Mouse (Mus musculus) MEL (cell line): ENCODE results near the gene Ski. TPM values are rescaled to one million over a fixed set of nuclear protein-coding genes. Genes with fewer than 3 reads are reported as not detected.

Source experiments
- DNase-seq: peaks from one replicate; pipeline ENCODE4 v3.0.0; 2011; ENCODE audit warnings: low read depth, low spot score
- H3K27ac ChIP-seq: 2 replicates; pipeline ENCODE4 v1.5.1; 2012; ENCODE audit warnings: low read depth, mild to moderate bottlenecking, control low read depth, low read length, moderate library complexity; ENCODE audit not compliant: control insufficient read depth
- H3K27me3 ChIP-seq, 2 experiments: fragments of 150-350 bp in 1 of 2; sonication (generic) in 1 of 2; 2 replicates each; pipeline ENCODE4 v1.6.1; 2012; ENCODE audit warnings: low read length in 2 of 2, mild to moderate bottlenecking in 2 of 2, improper control_type of control experiment in 1 of 2, moderate library complexity in 1 of 2; ENCODE audit not compliant: insufficient read depth in 2 of 2, control insufficient read depth in 1 of 2
- H3K36me3 ChIP-seq, 2 experiments: 2 replicates each; pipeline ENCODE4 v1.6.1; 2012 to 2014; ENCODE audit warnings: low read length in 2 of 2, improper control_type of control experiment in 1 of 2, inconsistent platforms in 1 of 2, mild to moderate bottlenecking in 1 of 2; ENCODE audit not compliant: insufficient read depth in 2 of 2, control insufficient read depth in 1 of 2
- H3K4me1 ChIP-seq, 2 experiments: fragments of 150-350 bp in 1 of 2; sonication (generic) in 1 of 2; 2 replicates each; pipeline ENCODE4 v1.6.1; 2012; ENCODE audit warnings: low read length in 2 of 2, improper control_type of control experiment in 1 of 2, mild to moderate bottlenecking in 1 of 2; ENCODE audit not compliant: insufficient read depth in 2 of 2, control insufficient read depth in 1 of 2
- H3K4me3 ChIP-seq, 2 experiments: fragments of 150-350 bp in 1 of 2; sonication (generic) in 1 of 2; 2 replicates each; pipeline ENCODE4 v1.5.1; 2012; ENCODE audit warnings: low read depth in 2 of 2, low read length in 2 of 2, mild to moderate bottlenecking in 2 of 2, moderate library complexity in 2 of 2, control low read depth in 1 of 2, improper control_type of control experiment in 1 of 2; ENCODE audit not compliant: control insufficient read depth in 1 of 2, insufficient read depth in 1 of 2
- H3K79me2 ChIP-seq: 2 replicates; pipeline ENCODE4 v1.6.1; 2012; ENCODE audit warnings: mild to moderate bottlenecking, low read length, moderate library complexity; ENCODE audit not compliant: control insufficient read depth, poor library complexity, insufficient read depth
- H3K9ac ChIP-seq: 2 replicates; pipeline ENCODE4 v1.6.1; 2012; ENCODE audit warnings: low read depth, mild to moderate bottlenecking, control low read depth, low read length, moderate library complexity; ENCODE audit not compliant: control insufficient read depth, poor library complexity, severe bottlenecking
- H3K9me3 ChIP-seq: fragments of 150-350 bp; sonication (generic); replicated peaks from 2 replicates; pipeline ENCODE4 v1.6.1; 2012; ENCODE audit warnings: mild to moderate bottlenecking, low read length, improper control_type of control experiment, moderate library complexity; ENCODE audit not compliant: insufficient read depth
- CHD2 ChIP-seq: IDR thresholded peaks from 2 replicates; pipeline ENCODE4 v1.6.1; 2011; ENCODE audit warnings: low read length, improper control_type of control experiment
- ELF1 ChIP-seq: IDR thresholded peaks from 2 replicates; pipeline ENCODE4 v1.6.1; 2014; ENCODE audit warnings: low read depth, mild to moderate bottlenecking, inconsistent platforms, low read length, improper control_type of control experiment, moderate library complexity
- EP300 ChIP-seq, 2 experiments: IDR thresholded peaks; 2 replicates each; pipeline ENCODE4 v1.6.1; 2011; ENCODE audit warnings: improper control_type of control experiment in 2 of 2, low read length in 2 of 2, low read depth in 1 of 2, mild to moderate bottlenecking in 1 of 2
- GATA1 ChIP-seq: IDR thresholded peaks from 2 replicates; pipeline ENCODE4 v1.6.1; 2011; ENCODE audit warnings: low read depth, low read length, improper control_type of control experiment
- KAT2A ChIP-seq: conservative IDR thresholded peaks from 2 replicates; pipeline ENCODE4 v1.6.1; 2012; ENCODE audit warnings: low read depth, low read length, improper control_type of control experiment, inconsistent platforms
- MAFK ChIP-seq: IDR thresholded peaks from 2 replicates; pipeline ENCODE4 v1.6.1; 2011; ENCODE audit warnings: low read depth, mild to moderate bottlenecking, low read length, improper control_type of control experiment, borderline replicate concordance
- MEF2A ChIP-seq: IDR thresholded peaks from 2 replicates; pipeline ENCODE4 v1.6.1; 2014; ENCODE audit warnings: low read depth, mild to moderate bottlenecking, inconsistent platforms, low read length, improper control_type of control experiment; ENCODE audit not compliant: poor library complexity, insufficient replicate concordance, severe bottlenecking; ENCODE audit errors: extremely low read depth
- MXI1 ChIP-seq: IDR thresholded peaks from 2 replicates; pipeline ENCODE4 v1.6.1; 2011; ENCODE audit warnings: mild to moderate bottlenecking, low read depth, low read length, improper control_type of control experiment
- NELFE ChIP-seq: IDR thresholded peaks from 2 replicates; pipeline ENCODE4 v1.6.1; 2011; ENCODE audit warnings: low read depth, low read length, improper control_type of control experiment
- POLR2A ChIP-seq, 2 experiments: IDR thresholded peaks; 2 replicates each; pipeline ENCODE4 v1.6.1; 2011 to 2012; ENCODE audit warnings: low read length in 2 of 2, mild to moderate bottlenecking in 2 of 2, control low read depth in 1 of 2, improper control_type of control experiment in 1 of 2, low read depth in 1 of 2, moderate library complexity in 1 of 2; ENCODE audit not compliant: control insufficient read depth in 1 of 2, insufficient read depth in 1 of 2, poor library complexity in 1 of 2
- POLR2AphosphoS2 ChIP-seq: IDR thresholded peaks from 2 replicates; pipeline ENCODE4 v1.6.1; 2011; ENCODE audit warnings: low read length, improper control_type of control experiment
- RAD21 ChIP-seq: IDR thresholded peaks from 2 replicates; pipeline ENCODE4 v1.6.1; 2011; ENCODE audit warnings: mild to moderate bottlenecking, low read depth, low read length, improper control_type of control experiment
- SIN3A ChIP-seq: IDR thresholded peaks from 2 replicates; pipeline ENCODE4 v1.6.1; 2012; ENCODE audit warnings: low read length, improper control_type of control experiment, inconsistent platforms
- SMC3 ChIP-seq: IDR thresholded peaks from 2 replicates; pipeline ENCODE4 v1.6.1; 2011; ENCODE audit warnings: low read depth, low read length, improper control_type of control experiment
- TBP ChIP-seq: IDR thresholded peaks from 2 replicates; pipeline ENCODE4 v1.8.0; 2011; ENCODE audit warnings: low read depth, low read length, improper control_type of control experiment
- TCF12 ChIP-seq: IDR thresholded peaks from 2 replicates; pipeline ENCODE4 v1.6.1; 2014; ENCODE audit warnings: low read depth, mild to moderate bottlenecking, inconsistent platforms, low read length, improper control_type of control experiment, moderate library complexity
- UBTF ChIP-seq: IDR thresholded peaks from 2 replicates; pipeline ENCODE4 v1.6.1; 2012; ENCODE audit warnings: low read depth, mild to moderate bottlenecking, inconsistent platforms, low read length, improper control_type of control experiment, moderate library complexity, borderline replicate concordance; ENCODE audit not compliant: insufficient read depth
- USF1 ChIP-seq: IDR thresholded peaks from 2 replicates; pipeline ENCODE4 v1.6.1; 2014; ENCODE audit warnings: low read depth, mild to moderate bottlenecking, inconsistent platforms, low read length, improper control_type of control experiment, moderate library complexity
- USF2 ChIP-seq, 2 experiments: IDR thresholded peaks; 2 replicates each; pipeline ENCODE4 v1.6.1; 2011 to 2012; ENCODE audit warnings: improper control_type of control experiment in 2 of 2, low read length in 2 of 2, borderline replicate concordance in 1 of 2, inconsistent platforms in 1 of 2, low read depth in 1 of 2, mild to moderate bottlenecking in 1 of 2; ENCODE audit not compliant: insufficient read depth in 1 of 2
- ZMIZ1 ChIP-seq: IDR thresholded peaks from 2 replicates; pipeline ENCODE4 v1.6.1; 2012; ENCODE audit warnings: low read depth, mild to moderate bottlenecking, inconsistent platforms, low read length, improper control_type of control experiment, moderate library complexity
- ZNF384 ChIP-seq: IDR thresholded peaks from 2 replicates; pipeline ENCODE4 v1.6.1; 2012; ENCODE audit warnings: low read depth, mild to moderate bottlenecking, inconsistent platforms, low read length, improper control_type of control experiment
- polyA plus RNA-seq, 2 experiments: library from polyadenylated mRNA; stranded (reverse) in 1 of 2; unstranded in 1 of 2; fragments of >175 nt in 1 of 2; fragments of >200 nt in 1 of 2; gene quantifications; 2 replicates each; pipeline versions ENCODE4 v1.2.1 to v1.2.4; 2012; ENCODE audit warnings: low replicate concordance in 2 of 2, low read depth in 1 of 2; ENCODE audit not compliant: insufficient read length in 2 of 2, insufficient read depth in 1 of 2, missing spikeins in 1 of 2
- total RNA-seq: library from RNA; depleted of rRNA; stranded (reverse); fragments of 300-350 nt; gene quantifications from 2 replicates; pipeline ENCODE4 v1.2.3, GENCODE M21; 2012

Gene Ski
- total and polyA plus RNA-seq, 3 experiments, result 6.9 to 16.1 TPM; not detected in 1

- no peaks in the 10 kb centered on the region for H3K36me3 ChIP-seq
- TF ChIP-seq TCF12, result no peak
- TF ChIP-seq POLR2A (IDR thresholded peaks at IDR 0.05; ENCODE audit: control insufficient read depth in 1 of 2, insufficient read depth in 1 of 2, low read depth in 1 of 2, low read length in 2 of 2, poor library complexity in 1 of 2), result no peak
- TF ChIP-seq KAT2A, result no peak
- TF ChIP-seq TBP, result no peak
- TF ChIP-seq SMC3, result no peak
- no peak for TF ChIP-seq USF2 (IDR thresholded peaks at IDR 0.05; ENCODE audit: borderline replicate concordance in 1 of 2, insufficient read depth in 1 of 2, low read depth in 1 of 2, low read length in 2 of 2)
- TF ChIP-seq ELF1, result no peak
- no peak for TF ChIP-seq ZMIZ1
- TF ChIP-seq ZNF384, result no peak
- no peak for TF ChIP-seq POLR2AphosphoS2
- no peak for TF ChIP-seq RAD21
- no peak overlapping the region for H3K4me3 ChIP-seq
- H3K27me3 ChIP-seq, result no peaks in the 10 kb centered on the region
- DNase-seq, result no peak
- H3K79me2 ChIP-seq, result peaks cover 31% of the 10 kb centered on the region; the same call in 1 of the 2 replicates
- no peaks in the 10 kb centered on the region for H3K9me3 ChIP-seq
- H3K27ac ChIP-seq, result no peak overlapping the region
- H3K4me1 ChIP-seq, result peaks cover 0 to 2% of the 10 kb centered on the region in 2 experiments; a peak in 1 of 4 replicates
- no peak overlapping the region for H3K9ac ChIP-seq
Observed at GRCm38 (mm10) chr4:155214188-155214587, 8.2 kb downstream of the Ski start.

DNA sequence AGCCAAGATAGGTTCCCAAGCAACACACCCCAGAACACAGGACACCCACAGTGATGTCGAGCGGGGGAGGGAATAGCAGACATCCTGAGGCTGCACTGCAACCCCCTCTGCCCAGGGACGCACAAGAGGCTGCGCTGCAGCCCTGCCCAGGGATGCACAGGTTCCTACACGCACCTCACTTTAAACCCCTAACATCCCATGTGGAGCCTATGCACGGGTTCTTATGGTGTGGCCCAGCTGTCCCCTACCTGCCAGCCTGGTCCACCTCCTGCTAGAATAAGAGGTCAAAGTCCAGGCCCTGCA, 8.7 kb downstream of the Ski start:
- no peak overlapping the region for H3K27ac ChIP-seq
- TF ChIP-seq USF2 (IDR thresholded peaks at IDR 0.05; ENCODE audit: borderline replicate concordance in 1 of 2, insufficient read depth in 1 of 2, low read depth in 1 of 2, low read length in 2 of 2) (no peak), SMC3 (no peak), USF1 (no peak), SIN3A (no peak), TBP (no peak), MAFK (no peak), EP300 (IDR thresholded peaks at IDR 0.05; ENCODE audit: low read depth in 1 of 2, low read length in 2 of 2) (no peak), ZMIZ1 (no peak), CHD2 (no peak), UBTF (no peak), MXI1 (no peak), POLR2A (IDR thresholded peaks at IDR 0.05; ENCODE audit: control insufficient read depth in 1 of 2, insufficient read depth in 1 of 2, low read depth in 1 of 2, low read length in 2 of 2, poor library complexity in 1 of 2) (no peak), GATA1 (no peak), MEF2A (no peak), KAT2A (no peak), NELFE (no peak), RAD21 (no peak)
- peaks cover 29% of the 10 kb centered on the region; the same call in 1 of the 2 replicates for H3K79me2 ChIP-seq
- peaks cover 0 to 2% of the 10 kb centered on the region in 2 experiments; a peak in 1 of 4 replicates for H3K4me1 ChIP-seq
- H3K9ac ChIP-seq, result no peak overlapping the region
- H3K36me3 ChIP-seq, result no peaks in the 10 kb centered on the region
- no peak for DNase-seq
- H3K27me3 ChIP-seq, result no peaks in the 10 kb centered on the region
- no peaks in the 10 kb centered on the region for H3K9me3 ChIP-seq
- no peak overlapping the region for H3K4me3 ChIP-seq
